8 mouse cellular contexts compared by ENCODE assay signal in genomic region chr14:34673395-34674228, GRCm38 (mm10). TPM values are rescaled to one million over a fixed set of nuclear protein-coding genes. Genes with fewer than 3 reads are reported as not detected.
DNase-seq lines count a peak whose midpoint lies in the region; ATAC-seq and TF ChIP-seq lines count a peak whose summit lies in the region.

Wapl (plus strand) TSS chr14:34673928.

- TF ChIP-seq EP300 in lung, postnatal 0 days (IDR thresholded peaks at IDR 0.05), result no peak

- ATAC-seq in frontal cortex, adult (ENCODE audit: low TSS enrichment), result peak; percentile 99
- peak; percentile 99 for ATAC-seq in lung, postnatal 0 days

- H3K9ac ChIP-seq in lung, postnatal 0 days (replicated peaks; ENCODE audit: low read depth), result peak within 1 kb of the TSS; percentile 94

- WGBS in hindbrain, embryonic 10.5 days, result under 1% methylated on average over 90 of the region's 90 CpGs
- under 1% methylated on average over 67 of the region's 90 CpGs for WGBS in lung, postnatal 0 days

- peaks cover 16% of the 10 kb centered on the region for H3K36me3 ChIP-seq in hindbrain, embryonic 10.5 days
- H3K36me3 ChIP-seq in lung, postnatal 0 days (ENCODE audit: insufficient read depth, low read length), result no peaks in the 10 kb centered on the region

- peak within 1 kb of the TSS; percentile 98 for H3K27ac ChIP-seq in hindbrain, embryonic 10.5 days
- H3K27ac ChIP-seq in lung, postnatal 0 days (ENCODE audit: low read length), result peak within 1 kb of the TSS; percentile 96

- no peak for TF ChIP-seq CTCF in lung, postnatal 0 days (IDR thresholded peaks at IDR 0.05)

- peak within 1 kb of the TSS; percentile 96 for H3K4me3 ChIP-seq in hindbrain, embryonic 10.5 days
- peak within 1 kb of the TSS; percentile 89 for H3K4me3 ChIP-seq in lung, postnatal 0 days (ENCODE audit: low read depth, low read length)

- H3K4me2 ChIP-seq in lung, postnatal 0 days (replicated peaks; ENCODE audit: low read depth, low read length), result peak within 1 kb of the TSS; percentile 57

- no peaks in the 10 kb centered on the region for H3K9me3 ChIP-seq in hindbrain, embryonic 10.5 days
- H3K9me3 ChIP-seq in lung, postnatal 0 days (ENCODE audit: low read length), result no peaks in the 10 kb centered on the region

- no peaks in the 10 kb centered on the region for H3K27me3 ChIP-seq in hindbrain, embryonic 10.5 days (ENCODE audit: insufficient read depth, poor library complexity, severe bottlenecking)
- H3K27me3 ChIP-seq in lung, postnatal 0 days (replicated peaks; ENCODE audit: insufficient read depth, low read length), result no peaks in the 10 kb centered on the region

- peaks cover 22% of the 10 kb centered on the region for H3K4me1 ChIP-seq in hindbrain, embryonic 10.5 days (replicated peaks)
- no peaks in the 10 kb centered on the region for H3K4me1 ChIP-seq in lung, postnatal 0 days (ENCODE audit: insufficient read depth, low read depth, low read length)

- peak; percentile 96 for DNase-seq in MN1 (ENCODE audit: low spot score)
- peak; percentile 96 for DNase-seq in cerebellum, adult 9-10 months
- DNase-seq in hindbrain, embryonic 10.5 days (ENCODE audit: low spot score), result peak; percentile 96
- DNase-seq in layer of hippocampus, adult 9-11 months, result peak; percentile 97
- peak; percentile 99 for DNase-seq in lung, postnatal 0 days (ENCODE audit: low spot score)
- peak; percentile 92 for DNase-seq in ovary, postnatal 14 days (ENCODE audit: low spot score)
- peak; percentile 97 for DNase-seq in thymus, postnatal 14 days

RNA-seq across cellular contexts. Expression of gene Wapl, which starts in this region (rescaled TPM):
- 18.7 and 25.6 TPM in 2 replicates for polyA plus RNA-seq in hindbrain, embryonic 10.5 days (2016; fragmentation: Nextera tagmentation; extraction: Ambion mirVana)
- 19.9 and 22.7 TPM in 2 replicates for polyA plus RNA-seq in lung, postnatal 0 days (2015; fragmentation: Nextera tagmentation; extraction: Ambion mirVana)

Comparison
In these comparisons a context has a peak if more than half of its experiments do, and no peak if none do; other contexts are left out.
1. Peak in every context shown above with its lines: DNase-seq, ATAC-seq, H3K4me3 ChIP-seq and H3K27ac ChIP-seq.